Mouse (Mus musculus) liver, embryonic 12.5 days (tissue): ENCODE measurements around the gene Hpca. TPM values are rescaled to one million over a fixed set of nuclear protein-coding genes. Genes with fewer than 3 reads are reported as not detected.

Source experiments
- ATAC-seq: fragments of 200-750 bp; cut with Nextera tagmentation; 2 replicates; pipeline ENCODE4 v1.8.0; 2017; ENCODE audit warnings: moderate number of reproducible peaks, mild to moderate bottlenecking, moderate library complexity
- H3K27ac ChIP-seq: fragments of 300-500 bp; sonication (generic); 2 replicates; pipeline ENCODE4 v1.5.1; 2016; ENCODE audit warnings: mild to moderate bottlenecking
- H3K27me3 ChIP-seq: fragments of 300-500 bp; sonication (generic); replicated peaks from 2 replicates; pipeline ENCODE4 v1.6.1; 2016; ENCODE audit warnings: mild to moderate bottlenecking, moderate library complexity
- H3K36me3 ChIP-seq: fragments of 300-500 bp; sonication (generic); 2 replicates; pipeline ENCODE4 v1.6.1; 2016; ENCODE audit warnings: mild to moderate bottlenecking, moderate library complexity
- H3K4me1 ChIP-seq: fragments of 300-500 bp; sonication (generic); 2 replicates; pipeline ENCODE4 v1.6.1; 2016
- H3K4me2 ChIP-seq: fragments of 300-500 bp; sonication (generic); 2 replicates; pipeline ENCODE4 v1.6.1; 2016; ENCODE audit warnings: mild to moderate bottlenecking, moderate library complexity
- H3K4me3 ChIP-seq: fragments of 300-500 bp; sonication (generic); 2 replicates; pipeline ENCODE4 v1.5.1; 2016; ENCODE audit warnings: mild to moderate bottlenecking, moderate library complexity
- H3K9ac ChIP-seq: fragments of 300-500 bp; sonication (generic); 2 replicates; pipeline ENCODE4 v1.6.1; 2016; ENCODE audit warnings: mild to moderate bottlenecking, moderate library complexity
- H3K9me3 ChIP-seq: fragments of 300-500 bp; sonication (generic); replicated peaks from 2 replicates; pipeline ENCODE4 v1.6.1; 2016; ENCODE audit warnings: mild to moderate bottlenecking, moderate library complexity
- WGBS: fragments of 180-500 bp; shearing (Covaris S2); methylation state at CpG from one replicate; pipeline ENCODE4 v1.1.7; 2016; ENCODE audit not compliant: insufficient replicate concordance; 5-methylcytosine and 5-hydroxymethylcytosine counted together
- polyA plus RNA-seq: library from polyadenylated mRNA; unstranded; fragments of >200 nt; fragmentation: Nextera tagmentation; extraction: Ambion mirVana; gene quantifications from 2 replicates; pipeline ENCODE4 v1.2.1, GENCODE M21; 2016

Hpca gene
- polyA plus RNA-seq, 1 experiment from 2014 or later, result 2.3 TPM

- ATAC-seq, result no peak
- H3K36me3 ChIP-seq, result peaks cover under 1% of the 10 kb centered on the region; the same call in 1 of the 2 replicates
- H3K4me2 ChIP-seq, result no peak overlapping the region
- H3K9ac ChIP-seq, result no peak overlapping the region
- peaks cover 5% of the 10 kb centered on the region for H3K4me1 ChIP-seq
- 80% methylated on average over 5 of the region's 5 CpGs for WGBS
- H3K9me3 ChIP-seq, result no peaks in the 10 kb centered on the region
- H3K27me3 ChIP-seq, result no peaks in the 10 kb centered on the region
- H3K27ac ChIP-seq, result no peak overlapping the region
- no peak overlapping the region for H3K4me3 ChIP-seq
Observed at GRCm38 (mm10) chr4:129067638-129068415, 54.0 kb downstream of the Hpca start.

- Histone ChIP-seq H3K4me2 (no peak overlapping the region), H3K4me3 (no peak overlapping the region), H3K27ac (no peak overlapping the region), H3K4me1 (peaks cover 22% of the 10 kb centered on the region), H3K27me3 (no peaks in the 10 kb centered on the region), H3K36me3 (no peaks in the 10 kb centered on the region), H3K9me3 (no peaks in the 10 kb centered on the region), H3K9ac (no peak overlapping the region)
- ATAC-seq, result no peak
Observed at GRCm38 (mm10) chr4:129065688-129066236, 56.1 kb downstream of the Hpca start.

GRCm38 (mm10) chr4:129062281-129063075 is 59.4 kb downstream of the Hpca start:
- Histone ChIP-seq H3K9me3 (no peaks in the 10 kb centered on the region), H3K4me3 (no peak overlapping the region), H3K36me3 (no peaks in the 10 kb centered on the region), H3K9ac (no peak overlapping the region), H3K4me1 (peaks cover 42% of the 10 kb centered on the region), H3K4me2 (no peak overlapping the region), H3K27ac (no peak overlapping the region), H3K27me3 (no peaks in the 10 kb centered on the region)
- WGBS, result 64% methylated on average over 3 of the region's 3 CpGs
- no peak for ATAC-seq

Other genes starting within 250 kb of the Hpca start
- gene Trim62, start 238.5 kb downstream of the Hpca start, polyA plus RNA-seq, result 1.3 and 1.8 TPM in 2 replicates
- 2.0 and 2.5 TPM in 2 replicates for gene Azin2, start 159.6 kb downstream of the Hpca start, polyA plus RNA-seq
- gene Ak2, start 130.1 kb downstream of the Hpca start, polyA plus RNA-seq, result 176 and 179 TPM in 2 replicates
- gene Rnf19b, start 63.8 kb downstream of the Hpca start, polyA plus RNA-seq, result 7.1 TPM in 2 replicates
- gene Tmem54, start 16.5 kb downstream of the Hpca start, polyA plus RNA-seq, result 1.9 and 2.0 TPM in 2 replicates
- gene Fndc5, start 15.0 kb upstream of the Hpca start, polyA plus RNA-seq, result 1.3 and 1.8 TPM in 2 replicates
- 10.9 and 12.1 TPM in 2 replicates for gene S100pbp, start 67.7 kb upstream of the Hpca start, polyA plus RNA-seq
- gene Yars, start 67.7 kb upstream of the Hpca start, polyA plus RNA-seq, result 92.4 and 92.9 TPM in 2 replicates
- 0.72 and 0.92 TPM in 2 replicates for gene C77080, start 139.4 kb upstream of the Hpca start, polyA plus RNA-seq
- 0.13 and 0.24 TPM in 2 replicates for gene Sync, start 165.6 kb upstream of the Hpca start, polyA plus RNA-seq
- gene Rbbp4, start 213.3 kb upstream of the Hpca start, polyA plus RNA-seq, result 292 and 306 TPM in 2 replicates
- 31.1 and 38.9 TPM in 2 replicates for gene Zbtb8os, start 213.7 kb upstream of the Hpca start, polyA plus RNA-seq